Mouse (Mus musculus): Measurements from ENCODE around the gene Fmn2. TPM values are rescaled to one million over a fixed set of nuclear protein-coding genes. Genes with fewer than 3 reads are reported as not detected.

The Fmn2 gene
- 7.5 and 8.3 TPM in 2 replicates for polyA plus RNA-seq (2015; fragmentation: Nextera tagmentation; extraction: Ambion mirVana)

- peak within 1 kb of the TSS; percentile 95 for H3K27ac ChIP-seq
- H3K4me2 ChIP-seq = peak within 1 kb of the TSS; percentile 98
- H3K9me3 ChIP-seq = no peaks in the 10 kb centered on the region
- H3K4me3 ChIP-seq = peak within 1 kb of the TSS; percentile 85
- WGBS = 1% methylated on average over 29 of the region's 29 CpGs
- no peaks in the 10 kb centered on the region for H3K36me3 ChIP-seq
- H3K4me1 ChIP-seq (replicated peaks) = peaks cover 33% of the 10 kb centered on the region
- peak within 1 kb of the TSS; percentile 93 for H3K9ac ChIP-seq
- peak; percentile 93 for ATAC-seq (ENCODE audit: low FRiP score)
- H3K27me3 ChIP-seq = no peaks in the 10 kb centered on the region
Measured at GRCm38 (mm10) chr1:174501661-174502030, at the start of gene Fmn2. Gene Fmn2 (plus strand): TSS chr1:174501825.

- no peaks in the 10 kb centered on the region for H3K4me1 ChIP-seq (replicated peaks)
- no peaks in the 10 kb centered on the region for H3K27me3 ChIP-seq
- no peaks in the 10 kb centered on the region for H3K36me3 ChIP-seq
- no peak overlapping the region for H3K9ac ChIP-seq
- no peak for ATAC-seq (ENCODE audit: low FRiP score)
- H3K4me2 ChIP-seq = no peak overlapping the region
- WGBS = 87% methylated on average over 2 of the region's 2 CpGs
- no peak overlapping the region for H3K4me3 ChIP-seq
- no peaks in the 10 kb centered on the region for H3K9me3 ChIP-seq
- H3K27ac ChIP-seq = no peak overlapping the region
Measured at GRCm38 (mm10) chr1:174455100-174455499, 46.5 kb upstream of the Fmn2 start.

GRCm38 (mm10) chr1:174465385-174465784 is 36.2 kb upstream of the Fmn2 start:
- Histone ChIP-seq H3K9ac (no peak overlapping the region), H3K4me3 (no peak overlapping the region), H3K27ac (no peak overlapping the region), H3K4me1 (replicated peaks) (no peaks in the 10 kb centered on the region), H3K9me3 (no peaks in the 10 kb centered on the region), H3K27me3 (no peaks in the 10 kb centered on the region), H3K36me3 (no peaks in the 10 kb centered on the region), H3K4me2 (no peak overlapping the region)
- 88% methylated on average over 3 of the region's 3 CpGs for WGBS
- ATAC-seq (ENCODE audit: low FRiP score) = no peak

- no peak for ATAC-seq (ENCODE audit: low FRiP score)
- Histone ChIP-seq H3K9me3 (no peaks in the 10 kb centered on the region), H3K4me1 (replicated peaks) (no peaks in the 10 kb centered on the region), H3K4me3 (no peak overlapping the region), H3K27ac (no peak overlapping the region), H3K36me3 (no peaks in the 10 kb centered on the region), H3K9ac (no peak overlapping the region), H3K27me3 (no peaks in the 10 kb centered on the region), H3K4me2 (no peak overlapping the region)
- 37% methylated on average over 2 of the region's 2 CpGs for WGBS
Measured at GRCm38 (mm10) chr1:174466240-174466639, 35.4 kb upstream of the Fmn2 start.

- 3% methylated on average over 6 of the region's 6 CpGs for WGBS
- no peaks in the 10 kb centered on the region for H3K27me3 ChIP-seq
- no peaks in the 10 kb centered on the region for H3K4me1 ChIP-seq (replicated peaks)
- no peak overlapping the region for H3K4me2 ChIP-seq
- H3K9ac ChIP-seq = no peak overlapping the region
- ATAC-seq (ENCODE audit: low FRiP score) = peak; percentile 84
- H3K27ac ChIP-seq = no peak overlapping the region
- no peaks in the 10 kb centered on the region for H3K36me3 ChIP-seq
- H3K9me3 ChIP-seq = no peaks in the 10 kb centered on the region
- no peak overlapping the region for H3K4me3 ChIP-seq
Measured at GRCm38 (mm10) chr1:174469736-174470135, 31.9 kb upstream of the Fmn2 start.

- H3K4me1 ChIP-seq (replicated peaks) = no peaks in the 10 kb centered on the region
- H3K4me3 ChIP-seq = no peak overlapping the region
- no peak overlapping the region for H3K27ac ChIP-seq
- WGBS = 96% methylated on average over 6 of the region's 6 CpGs
- H3K36me3 ChIP-seq = no peaks in the 10 kb centered on the region
- no peaks in the 10 kb centered on the region for H3K27me3 ChIP-seq
- ATAC-seq (ENCODE audit: low FRiP score) = no peak
- H3K9ac ChIP-seq = no peak overlapping the region
- H3K9me3 ChIP-seq = no peaks in the 10 kb centered on the region
- H3K4me2 ChIP-seq = no peak overlapping the region
Measured at GRCm38 (mm10) chr1:174482567-174482966, 19.1 kb upstream of the Fmn2 start.

- 9% methylated on average over 4 of the region's 4 CpGs for WGBS
- H3K27ac ChIP-seq = no peak overlapping the region
Measured at GRCm38 (mm10) chr1:174500064-174500463, 1.6 kb upstream of the Fmn2 start.

GRCm38 (mm10) chr1:174501011-174501410 is 614 bp upstream of the Fmn2 start:
- Histone ChIP-seq H3K4me3 (no peak overlapping the region), H3K9ac (no peak overlapping the region), H3K36me3 (no peaks in the 10 kb centered on the region), H3K4me1 (replicated peaks) (peaks cover 26% of the 10 kb centered on the region), H3K9me3 (no peaks in the 10 kb centered on the region), H3K4me2 (peak overlapping the region; percentile 98; the same call in 1 of the 2 replicates), H3K27me3 (no peaks in the 10 kb centered on the region), H3K27ac (no peak overlapping the region)
- no peak for ATAC-seq (ENCODE audit: low FRiP score)
- WGBS = 4% methylated on average over 1 of the region's 1 CpGs

More at GRCm38 (mm10) chr1:174500064-174500463, 1.6 kb upstream of the Fmn2 start:
- H3K4me3 ChIP-seq = no peak overlapping the region
- no peak overlapping the region for H3K4me2 ChIP-seq
- H3K4me1 ChIP-seq (replicated peaks) = peaks cover 21% of the 10 kb centered on the region
- no peaks in the 10 kb centered on the region for H3K9me3 ChIP-seq
- ATAC-seq (ENCODE audit: low FRiP score) = no peak
- no peak overlapping the region for H3K9ac ChIP-seq
- no peaks in the 10 kb centered on the region for H3K27me3 ChIP-seq
- H3K36me3 ChIP-seq = no peaks in the 10 kb centered on the region

GRCm38 (mm10) chr1:174502031-174502845 is 613 bp downstream of the Fmn2 start:
- WGBS = under 1% methylated on average over 40 of the region's 40 CpGs
- Histone ChIP-seq H3K27ac (peak overlapping the region; percentile 95), H3K27me3 (no peaks in the 10 kb centered on the region)

GRCm38 (mm10) chr1:174502846-174503745 is 1.5 kb downstream of the Fmn2 start:
- Histone ChIP-seq H3K9me3 (no peaks in the 10 kb centered on the region), H3K9ac (peak overlapping the region; percentile 93), H3K27me3 (no peaks in the 10 kb centered on the region), H3K4me3 (peak overlapping the region; percentile 85), H3K27ac (peak overlapping the region; percentile 95), H3K4me2 (peak overlapping the region; percentile 98), H3K4me1 (replicated peaks) (peaks cover 46% of the 10 kb centered on the region), H3K36me3 (no peaks in the 10 kb centered on the region)
- WGBS = under 1% methylated on average over 53 of the region's 53 CpGs
- ATAC-seq (ENCODE audit: low FRiP score) = peak; percentile 54

More at GRCm38 (mm10) chr1:174502031-174502845, 613 bp downstream of the Fmn2 start:
- Histone ChIP-seq H3K36me3 (no peaks in the 10 kb centered on the region), H3K4me1 (replicated peaks) (peaks cover 39% of the 10 kb centered on the region), H3K4me3 (peak overlapping the region; percentile 85), H3K9ac (peak overlapping the region; percentile 93), H3K9me3 (no peaks in the 10 kb centered on the region), H3K4me2 (peak overlapping the region; percentile 98)
- ATAC-seq (ENCODE audit: low FRiP score) = peak; percentile 71

- Histone ChIP-seq H3K9me3 (no peaks in the 10 kb centered on the region), H3K9ac (no peak overlapping the region), H3K27ac (no peak overlapping the region), H3K27me3 (no peaks in the 10 kb centered on the region), H3K4me1 (replicated peaks) (peaks cover 58% of the 10 kb centered on the region), H3K4me2 (no peak overlapping the region), H3K36me3 (no peaks in the 10 kb centered on the region), H3K4me3 (no peak overlapping the region)
- ATAC-seq (ENCODE audit: low FRiP score) = no peak
- 62% methylated on average over 13 of the region's 13 CpGs for WGBS
Measured at GRCm38 (mm10) chr1:174508571-174509110, 7.0 kb downstream of the Fmn2 start.

GRCm38 (mm10) chr1:174513419-174513818 is 11.8 kb downstream of the Fmn2 start:
- Histone ChIP-seq H3K27ac (no peak overlapping the region), H3K9ac (no peak overlapping the region), H3K4me1 (replicated peaks) (peaks cover 18% of the 10 kb centered on the region), H3K4me2 (no peak overlapping the region), H3K9me3 (no peaks in the 10 kb centered on the region), H3K4me3 (no peak overlapping the region), H3K27me3 (no peaks in the 10 kb centered on the region), H3K36me3 (no peaks in the 10 kb centered on the region)
- WGBS = 89% methylated on average over 7 of the region's 7 CpGs
- no peak for ATAC-seq (ENCODE audit: low FRiP score)
